Mouse (Mus musculus): ENCODE results near the gene Polr2g.

- TF ChIP-seq FLI1 (IDR thresholded peaks at IDR 0.05; ENCODE audit: low read length) (no peak), GATA1 (IDR thresholded peaks at IDR 0.05; ENCODE audit: borderline replicate concordance, low read length) (no peak)
These were observed 20.6 kb upstream of the Polr2g start, which contains the start of gene Ttc9c for GRCm38 (mm10) chr19:8818801-8819595.

Measured in megakaryocyte, embryonic 14.5 days (primary cell).